Comparison of ENCODE assay signal across 26 mouse cellular contexts in the genomic region with DNA sequence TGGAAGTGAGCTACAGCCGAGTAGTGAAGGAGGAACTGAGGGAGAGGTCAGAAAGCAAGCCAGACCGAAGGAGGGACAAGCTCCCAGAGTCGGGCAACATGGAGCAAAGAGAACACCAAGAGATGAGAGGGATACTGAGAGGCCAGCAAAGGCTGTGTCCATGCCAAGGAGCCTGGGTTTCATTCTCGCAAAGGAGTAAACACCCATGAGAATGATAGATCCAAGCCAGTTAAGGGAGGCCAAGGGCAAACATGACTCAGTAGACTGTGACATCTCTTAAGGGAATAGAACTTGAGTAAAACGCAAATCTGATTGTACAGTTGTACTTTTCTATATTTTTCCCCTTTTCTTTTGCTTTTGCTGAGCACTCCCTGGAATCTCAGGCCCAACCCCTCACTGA.
DNase-seq lines count a peak whose midpoint lies in the region; ATAC-seq lines count a peak whose summit lies in the region.
"Had no signal": no experiment of that assay in that cellular context is flagged by ENCODE, and none has a peak within 500 bp of the region (broad histone marks: within the 10 kb centered on the region; RNA-seq: fewer than 3 reads in every experiment).

No protein-coding gene starts in this region.

- H3K4me2 ChIP-seq in forebrain, embryonic 12.5 days: no peak overlapping the region
- H3K4me2 ChIP-seq: embryonic facial prominence, embryonic 12.5 days; embryonic facial prominence, embryonic 15.5 days; heart, embryonic 12.5 days; heart, embryonic 15.5 days; hindbrain, embryonic 12.5 days; hindbrain, embryonic 15.5 days had no signal

- intact Hi-C loops in heart, postnatal 10 days (cut with DNase I): no loop called here
- intact Hi-C loops in heart, postnatal 14 days (cut with DNase I): no loop called here

- no peaks in the 10 kb centered on the region for H3K9me3 ChIP-seq in heart, embryonic 10.5 days
- H3K9me3 ChIP-seq in forebrain, embryonic 12.5 days: no peaks in the 10 kb centered on the region
- H3K9me3 ChIP-seq in forebrain, embryonic 10.5 days: no peaks in the 10 kb centered on the region
- H3K9me3 ChIP-seq: embryonic facial prominence, embryonic 12.5 days; embryonic facial prominence, embryonic 15.5 days; heart, embryonic 12.5 days; heart, embryonic 15.5 days; hindbrain, embryonic 12.5 days had no signal

- H3K27ac ChIP-seq in heart, embryonic 10.5 days: 0 out of 2 replicates have a peak overlapping the region, but pooled peaks have one; percentile 4
- no peak overlapping the region for H3K27ac ChIP-seq in forebrain, embryonic 12.5 days
- no peak overlapping the region for H3K27ac ChIP-seq in forebrain, embryonic 10.5 days
- H3K27ac ChIP-seq: embryonic facial prominence, embryonic 12.5 days; embryonic facial prominence, embryonic 15.5 days; gastrocnemius, adult 2 months; heart, embryonic 15.5 days; hindbrain, embryonic 12.5 days; hindbrain, embryonic 15.5 days had no signal

- H3K27me3 ChIP-seq in heart, embryonic 10.5 days (ENCODE audit: insufficient read depth, poor library complexity, severe bottlenecking): peaks cover 3% of the 10 kb centered on the region; the same call in 1 of the 2 replicates
- H3K27me3 ChIP-seq in forebrain, embryonic 12.5 days: no peaks in the 10 kb centered on the region
- H3K27me3 ChIP-seq in forebrain, embryonic 10.5 days (ENCODE audit: poor library complexity, severe bottlenecking): no peaks in the 10 kb centered on the region
- H3K27me3 ChIP-seq: embryonic facial prominence, embryonic 12.5 days; embryonic facial prominence, embryonic 15.5 days; heart, embryonic 12.5 days; heart, embryonic 15.5 days; hindbrain, embryonic 12.5 days; hindbrain, embryonic 15.5 days; Patski had no signal

- no peak for ATAC-seq in forebrain, embryonic 12.5 days (ENCODE audit: low FRiP score)
- ATAC-seq: forebrain, embryonic 14.5 days; forebrain, postnatal 0 days; intestine, postnatal 0 days; Patski had no signal

- H3K9ac ChIP-seq in forebrain, embryonic 12.5 days: no peak overlapping the region
- H3K9ac ChIP-seq: embryonic facial prominence, embryonic 12.5 days; embryonic facial prominence, embryonic 15.5 days; forebrain, postnatal 0 days; heart, embryonic 12.5 days; heart, embryonic 15.5 days; hindbrain, embryonic 12.5 days; hindbrain, embryonic 15.5 days had no signal

- H3K36me3 ChIP-seq in heart, embryonic 10.5 days: no peaks in the 10 kb centered on the region
- H3K36me3 ChIP-seq in forebrain, embryonic 12.5 days (replicated peaks): no peaks in the 10 kb centered on the region
- no peaks in the 10 kb centered on the region for H3K36me3 ChIP-seq in forebrain, embryonic 10.5 days (replicated peaks)
- H3K36me3 ChIP-seq: embryonic facial prominence, embryonic 12.5 days; embryonic facial prominence, embryonic 15.5 days; heart, embryonic 12.5 days; heart, embryonic 15.5 days; hindbrain, embryonic 12.5 days; hindbrain, embryonic 15.5 days had no signal

- H3K4me3 ChIP-seq in heart, embryonic 10.5 days: no peak overlapping the region
- no peak overlapping the region for H3K4me3 ChIP-seq in forebrain, embryonic 12.5 days (replicated peaks)
- H3K4me3 ChIP-seq in forebrain, embryonic 10.5 days: no peak overlapping the region
- H3K4me3 ChIP-seq: embryonic facial prominence, embryonic 12.5 days; embryonic facial prominence, embryonic 15.5 days; gastrocnemius, adult 2 months; heart, embryonic 12.5 days; heart, embryonic 15.5 days; hindbrain, embryonic 12.5 days; hindbrain, embryonic 15.5 days had no signal

- WGBS in heart, embryonic 10.5 days: 77% methylated on average over 5 of the region's 5 CpGs
- WGBS in forebrain, embryonic 12.5 days: 90% methylated on average over 5 of the region's 5 CpGs
- WGBS in forebrain, embryonic 10.5 days: 87% methylated on average over 5 of the region's 5 CpGs

- H3K4me1 ChIP-seq in heart, embryonic 10.5 days: peaks cover 12% of the 10 kb centered on the region
- peaks cover 3% of the 10 kb centered on the region; the same call in 1 of the 2 replicates for H3K4me1 ChIP-seq in forebrain, embryonic 12.5 days
- 0 out of 2 replicates have a peak, but pooled peaks cover 4% of the 10 kb centered on the region for H3K4me1 ChIP-seq in forebrain, embryonic 10.5 days
- H3K4me1 ChIP-seq: embryonic facial prominence, embryonic 12.5 days; hindbrain, embryonic 12.5 days had no signal

- peak; percentile 67 to 84 for DNase-seq in adrenal gland, adult (ENCODE audit: inconsistent age in 2 of 2, low spot score in 1 of 2)
- no peak for DNase-seq in adrenal gland, postnatal 4 days (ENCODE audit: low spot score in 2 of 2)
- DNase-seq in heart, embryonic 10.5 days (ENCODE audit: low spot score): no peak
- DNase-seq in heart, postnatal 10 days: no peak
- peak; percentile 49 to 51 for DNase-seq in adrenal gland, postnatal 36 days
- no peak for DNase-seq in heart, postnatal 14 days
- DNase-seq in forebrain, embryonic 10.5 days (ENCODE audit: extremely low spot score, low spot score): no peak
- DNase-seq: cerebellum, adult 11 months; cerebellum, adult 2 months; cerebellum, adult 9-11 months; cerebellum, postnatal 25 days; forebrain, postnatal 0 days; gastrocnemius, adult 2 months; gastrocnemius, postnatal 14 days; heart, adult 11 months; kidney, adult 2 months had no signal

Comparison
In these comparisons a context has a peak if more than half of its experiments do, and no peak if none do; other contexts are left out.
1. DNase-seq: peak in adrenal gland, adult (2 of 2) and adrenal gland, postnatal 36 days (2 of 2); none in adrenal gland, postnatal 4 days (0 of 2), heart, embryonic 10.5 days (single experiment), heart, postnatal 10 days (0 of 2), heart, postnatal 14 days (0 of 2) and forebrain, embryonic 10.5 days (single experiment).